Mouse (Mus musculus) midbrain, postnatal 0 days (tissue): Measurements from ENCODE around the gene Hinfp. TPM values are rescaled to one million over a fixed set of nuclear protein-coding genes. Genes with fewer than 3 reads are reported as not detected.
A peak's percentile ranks its signal among the peaks of the same experiment; 100 is the strongest.
"Not testable (repeated sequence)": the region's sequence is repeated elsewhere in the genome, so short reads cannot be mapped to it uniquely, and the experiment has no call there.

Source experiments
- ATAC-seq: fragments of 200-750 bp; cut with Nextera tagmentation; 2 replicates; pipeline ENCODE4 v1.8.0; 2017; ENCODE audit warnings: moderate number of reproducible peaks, mild to moderate bottlenecking, moderate TSS enrichment, moderate library complexity; ENCODE audit not compliant: low FRiP score
- DNase-seq: peaks from one replicate; pipeline ENCODE4 v3.0.0-alpha.2; 2015; ENCODE audit warnings: low spot score
- H3K27ac ChIP-seq: fragments of 300-500 bp; sonication (generic); 2 replicates; pipeline ENCODE4 v1.5.1; 2014; ENCODE audit warnings: low read depth, mild to moderate bottlenecking, low read length, mixed read lengths
- H3K27me3 ChIP-seq: fragments of 300-500 bp; sonication (generic); 2 replicates; pipeline ENCODE4 v1.6.1; 2014; ENCODE audit warnings: low read length, control low read depth, mixed read lengths; ENCODE audit not compliant: insufficient read depth
- H3K36me3 ChIP-seq: fragments of 300-500 bp; sonication (generic); 2 replicates; pipeline ENCODE4 v1.6.1; 2014; ENCODE audit warnings: low read length, control low read depth, mixed read lengths; ENCODE audit not compliant: insufficient read depth
- H3K4me1 ChIP-seq: fragments of 300-500 bp; sonication (generic); 2 replicates; pipeline ENCODE4 v1.6.1; 2014; ENCODE audit warnings: mild to moderate bottlenecking, control low read depth, antibody characterized with exemption, low read length, mixed read lengths; ENCODE audit not compliant: insufficient read depth
- H3K4me2 ChIP-seq: fragments of 300-500 bp; sonication (generic); 2 replicates; pipeline ENCODE4 v1.6.1; 2014; ENCODE audit warnings: low read depth, mild to moderate bottlenecking, low read length, mixed read lengths; ENCODE audit not compliant: poor library complexity, severe bottlenecking
- H3K4me3 ChIP-seq: fragments of 300-500 bp; sonication (generic); 2 replicates; pipeline ENCODE4 v1.5.1; 2014; ENCODE audit warnings: low read depth, mild to moderate bottlenecking, low read length, moderate library complexity
- H3K9ac ChIP-seq: fragments of 300-500 bp; sonication (generic); replicated peaks from 2 replicates; pipeline ENCODE4 v1.6.1; 2014; ENCODE audit warnings: mild to moderate bottlenecking, low read length, moderate library complexity, mixed read lengths; ENCODE audit not compliant: poor library complexity, severe bottlenecking
- H3K9me3 ChIP-seq: fragments of 300-500 bp; sonication (generic); 2 replicates; pipeline ENCODE4 v1.6.1; 2016; ENCODE audit warnings: low read length, control low read depth
- CTCF ChIP-seq: IDR thresholded peaks from 2 replicates; pipeline ENCODE4 v1.5.1; 2016; ENCODE audit warnings: antibody characterized with exemption, mild to moderate bottlenecking
- WGBS: fragments of 180-500 bp; shearing (Covaris S2); extraction: QIAGEN DNeasy Blood & Tissue Kit; methylation state at CpG from one replicate; pipeline ENCODE4 v1.1.7; 2014; 5-methylcytosine and 5-hydroxymethylcytosine counted together
- polyA plus RNA-seq: library from polyadenylated mRNA; unstranded; fragments of >200 nt; fragmentation: Nextera tagmentation; extraction: Ambion mirVana; gene quantifications from 2 replicates; pipeline ENCODE4 v1.2.1, GENCODE M21; 2015
- total RNA-seq: library from RNA; depleted of rRNA; stranded (reverse); fragments of >200 nt; gene quantifications from 2 replicates; pipeline ENCODE4 v1.2.3, GENCODE M21; 2014

Hinfp gene
- total and polyA plus RNA-seq, 2 experiments from 2014 or later = 15.2 to 21.8 TPM

- WGBS = 89% methylated on average over 6 of the region's 6 CpGs
- DNase-seq (no peak), ATAC-seq (no peak)
- TF ChIP-seq CTCF = no peak
- Histone ChIP-seq H3K9ac (no peak overlapping the region), H3K4me1 (peaks cover 8% of the 10 kb centered on the region; the same call in 1 of the 2 replicates), H3K27me3 (no peaks in the 10 kb centered on the region), H3K27ac (no peak overlapping the region), H3K4me2 (no peak overlapping the region), H3K36me3 (no peaks in the 10 kb centered on the region), H3K9me3 (no peaks in the 10 kb centered on the region), H3K4me3 (no peak overlapping the region)
Measured at GRCm38 (mm10) chr9:44324147-44324546, 18.7 kb upstream of the Hinfp start.

- H3K36me3 ChIP-seq, ATAC-seq, H3K27ac ChIP-seq, H3K9me3 ChIP-seq, H3K9ac ChIP-seq, H3K4me3 ChIP-seq, DNase-seq, H3K4me2 ChIP-seq, H3K27me3 ChIP-seq: not testable (repeated sequence)
- 51% methylated on average over 4 of the region's 4 CpGs for WGBS
- peaks cover 12% of the 10 kb centered on the region for H3K4me1 ChIP-seq
- peak; percentile 12; the same call in 1 of the 2 replicates for TF ChIP-seq CTCF
Measured at GRCm38 (mm10) chr9:44323656-44324055, 18.2 kb upstream of the Hinfp start.

- no peaks in the 10 kb centered on the region for H3K9me3 ChIP-seq
- peaks cover 8% of the 10 kb centered on the region for H3K36me3 ChIP-seq
- peaks cover 17% of the 10 kb centered on the region for H3K4me1 ChIP-seq
- H3K9ac ChIP-seq = peak overlapping the region; percentile 54
- ATAC-seq (peak; percentile 51), DNase-seq (no peak)
- peak overlapping the region; percentile 92 for H3K4me3 ChIP-seq
- no peaks in the 10 kb centered on the region for H3K27me3 ChIP-seq
- TF ChIP-seq CTCF = no peak
- WGBS = 14% methylated on average over 6 of the region's 6 CpGs
- peak overlapping the region; percentile 82 for H3K27ac ChIP-seq
- peak overlapping the region; percentile 79 for H3K4me2 ChIP-seq
Measured at GRCm38 (mm10) chr9:44320799-44321133, 15.3 kb upstream of the Hinfp start.

- peak within 1 kb of the TSS; percentile 89 for H3K9ac ChIP-seq
- peak within 1 kb of the TSS; percentile 82 for H3K27ac ChIP-seq
- under 1% methylated on average over 61 of the region's 67 CpGs for WGBS
- no peaks in the 10 kb centered on the region for H3K9me3 ChIP-seq
- H3K4me3 ChIP-seq = peak within 1 kb of the TSS; percentile 92
- TF ChIP-seq CTCF = no peak
- peaks cover 17% of the 10 kb centered on the region for H3K4me1 ChIP-seq
- DNase-seq (peak; percentile 98), ATAC-seq (peak; percentile 98)
- peak within 1 kb of the TSS; percentile 79 for H3K4me2 ChIP-seq
- no peaks in the 10 kb centered on the region for H3K27me3 ChIP-seq
- H3K36me3 ChIP-seq = peaks cover 15% of the 10 kb centered on the region
Measured at GRCm38 (mm10) chr9:44319887-44320798, 14.7 kb upstream of the Hinfp start, which contains the start of gene C2cd2l. TSS of gene C2cd2l (minus strand) at chr9:44320285.

GRCm38 (mm10) chr9:44319105-44319886 lies 13.8 kb upstream of the Hinfp start:
- no peak for TF ChIP-seq CTCF
- Histone ChIP-seq H3K27ac (peak overlapping the region; percentile 82), H3K4me1 (peaks cover 17% of the 10 kb centered on the region), H3K4me2 (peak overlapping the region; percentile 79), H3K9ac (peak overlapping the region; percentile 89), H3K36me3 (peaks cover 22% of the 10 kb centered on the region), H3K9me3 (no peaks in the 10 kb centered on the region), H3K4me3 (peak overlapping the region; percentile 92), H3K27me3 (no peaks in the 10 kb centered on the region)
- WGBS = 1% methylated on average over 33 of the region's 37 CpGs
- ATAC-seq (peak; percentile 21), DNase-seq (no peak)

GRCm38 (mm10) chr9:44318826-44319095 lies 13.3 kb upstream of the Hinfp start:
- Histone ChIP-seq H3K4me2 (peak overlapping the region; percentile 79), H3K27me3 (no peaks in the 10 kb centered on the region), H3K9me3 (no peaks in the 10 kb centered on the region), H3K27ac (no peak overlapping the region), H3K4me3 (peak overlapping the region; percentile 92), H3K9ac (peak overlapping the region; percentile 89), H3K4me1 (peaks cover 17% of the 10 kb centered on the region), H3K36me3 (peaks cover 26% of the 10 kb centered on the region)
- no peak for TF ChIP-seq CTCF
- no peak for ATAC-seq
- DNase-seq = no peak
- WGBS = 33% methylated on average over 3 of the region's 3 CpGs
